Mouse (Mus musculus): ENCODE data around the gene B4galt1.

B4galt1 gene

DNA sequence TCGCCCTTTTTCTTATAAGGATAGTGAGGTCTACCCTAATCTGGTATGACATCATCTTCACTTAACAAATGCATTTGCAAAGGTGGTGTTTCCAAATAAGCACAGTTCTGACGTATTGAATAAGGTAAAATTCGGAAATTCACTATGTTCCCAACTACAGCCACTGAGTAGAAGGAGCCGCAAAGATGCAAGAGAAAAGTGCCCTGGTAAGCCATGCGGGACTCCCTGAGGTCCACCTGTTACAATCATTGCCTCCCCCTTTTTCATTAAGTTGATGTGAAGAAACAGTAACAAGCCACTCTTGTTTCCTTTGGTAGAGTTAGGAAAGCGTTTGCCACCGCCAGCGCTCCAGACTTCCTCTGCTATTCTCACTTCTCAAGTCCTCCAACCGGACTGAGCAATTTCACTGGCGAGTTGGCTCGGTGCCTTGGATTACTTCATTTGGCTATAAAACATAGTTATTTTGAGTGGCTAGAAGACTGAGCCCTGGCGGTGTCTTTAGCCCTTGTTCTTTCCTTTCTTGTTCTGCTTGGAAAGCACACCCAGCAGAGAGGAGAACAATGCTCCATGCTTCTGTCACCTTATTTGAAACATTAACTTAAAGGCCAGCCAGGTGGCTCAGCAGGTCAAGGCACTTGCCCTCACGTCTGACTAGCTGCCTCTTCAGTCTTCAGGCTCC lies 14.9 kb upstream of the B4galt1 start:
- DNase-seq: peak; percentile 57 to 73

DNA sequence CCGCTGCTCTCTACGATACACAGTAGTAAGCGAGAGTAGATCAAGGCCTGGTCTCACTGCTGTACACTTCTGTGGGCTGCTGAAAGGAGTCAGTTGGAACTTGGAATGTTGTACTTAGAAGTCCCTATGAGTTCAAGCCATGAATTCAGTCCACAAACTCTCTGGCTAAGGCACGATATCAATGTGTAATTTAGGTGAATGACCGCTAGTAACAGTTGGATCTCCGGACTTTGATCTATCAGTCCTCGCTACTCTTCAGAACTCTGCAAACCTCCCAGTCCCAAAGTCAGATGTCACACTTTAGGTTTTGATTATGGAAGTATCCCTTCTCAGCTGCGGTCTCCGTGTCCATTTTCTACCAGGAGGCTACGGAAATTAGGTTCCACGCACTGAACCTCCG lies 10.6 kb upstream of the B4galt1 start:
- DNase-seq: no peak

DNA sequence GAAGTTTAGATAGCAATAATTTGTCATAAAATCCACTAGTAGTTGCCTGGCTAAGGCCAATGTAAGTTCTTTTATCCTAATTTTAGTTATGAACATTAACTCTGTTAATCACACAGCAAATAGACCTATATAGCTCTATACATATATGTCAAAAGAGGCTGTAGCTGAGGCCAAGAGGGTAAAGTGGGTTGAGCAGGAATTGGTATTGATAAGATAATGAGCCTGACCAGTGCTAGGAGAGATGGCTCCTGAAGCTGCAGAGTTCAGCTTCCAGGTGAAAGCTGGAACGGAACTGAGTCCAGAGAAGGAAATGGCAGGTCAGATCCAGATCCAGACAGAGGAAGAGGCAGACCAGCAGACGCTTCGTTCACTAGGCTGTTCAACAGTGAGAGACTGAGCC lies 9.5 kb upstream of the B4galt1 start:
- DNase-seq: no peak

DNA sequence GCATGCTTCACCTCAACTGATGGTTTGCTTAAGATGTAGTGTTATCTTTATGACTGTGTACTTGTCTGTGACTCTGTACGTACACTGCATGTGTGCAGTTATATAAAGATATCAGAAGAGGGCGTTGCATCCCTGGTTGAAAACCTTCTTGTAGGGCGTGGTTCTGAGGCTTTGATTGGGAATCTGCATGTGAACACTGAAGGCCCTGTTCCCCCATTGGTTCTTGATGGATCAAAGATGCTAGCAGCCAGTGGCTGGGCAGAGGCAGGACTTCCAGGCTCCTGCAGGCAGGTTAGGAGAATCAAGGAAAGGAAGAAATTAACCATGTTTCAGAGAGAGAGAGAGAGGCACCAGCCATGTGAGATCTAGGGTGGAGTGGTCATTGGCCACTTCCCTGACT lies 7.3 kb upstream of the B4galt1 start:
- DNase-seq: no peak

DNA sequence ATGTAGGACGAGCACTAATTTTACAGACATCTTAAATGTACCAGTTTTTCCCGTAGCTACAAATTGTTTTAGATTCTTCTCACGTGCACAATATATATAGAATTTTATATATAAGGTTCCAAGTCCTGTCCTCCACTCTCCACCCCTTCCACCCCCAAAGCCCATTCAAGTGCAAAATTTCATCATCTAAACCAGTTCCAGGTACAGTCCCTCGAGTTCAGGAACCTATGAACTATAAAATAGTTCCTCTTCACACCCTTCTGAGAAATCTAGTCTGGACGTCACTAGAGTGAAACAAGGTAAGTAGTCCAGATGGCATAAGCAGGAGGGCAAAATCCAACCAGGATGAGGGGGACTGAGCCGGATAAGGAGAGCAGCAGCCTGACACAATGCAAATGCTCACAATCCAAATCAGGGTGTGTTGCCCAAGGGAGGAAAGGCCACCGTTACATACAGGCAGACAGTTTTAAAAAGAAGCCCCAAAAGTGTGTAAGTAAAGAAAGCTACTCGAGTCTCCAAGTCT lies 4.1 kb upstream of the B4galt1 start:
- no peak for DNase-seq

DNA sequence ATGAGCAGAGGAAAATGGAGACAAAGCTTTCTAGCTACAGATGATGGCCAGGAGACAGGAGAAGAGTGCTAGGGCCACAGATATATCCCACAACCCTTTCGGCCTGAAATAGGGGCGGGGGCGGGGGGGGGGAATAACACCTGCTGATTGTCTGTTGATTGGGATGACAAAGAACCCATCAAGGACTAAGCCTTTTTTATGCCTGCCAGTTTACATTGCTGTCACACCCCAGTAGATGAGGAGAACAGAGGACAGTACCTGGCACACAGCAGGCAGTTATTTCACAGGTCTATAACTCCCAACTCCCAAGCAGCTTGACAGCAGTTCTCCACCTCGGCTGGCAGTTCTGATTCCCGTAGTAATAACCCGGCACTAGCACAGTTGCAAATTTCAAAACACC lies 2.8 kb upstream of the B4galt1 start:
- DNase-seq: no peak

DNA sequence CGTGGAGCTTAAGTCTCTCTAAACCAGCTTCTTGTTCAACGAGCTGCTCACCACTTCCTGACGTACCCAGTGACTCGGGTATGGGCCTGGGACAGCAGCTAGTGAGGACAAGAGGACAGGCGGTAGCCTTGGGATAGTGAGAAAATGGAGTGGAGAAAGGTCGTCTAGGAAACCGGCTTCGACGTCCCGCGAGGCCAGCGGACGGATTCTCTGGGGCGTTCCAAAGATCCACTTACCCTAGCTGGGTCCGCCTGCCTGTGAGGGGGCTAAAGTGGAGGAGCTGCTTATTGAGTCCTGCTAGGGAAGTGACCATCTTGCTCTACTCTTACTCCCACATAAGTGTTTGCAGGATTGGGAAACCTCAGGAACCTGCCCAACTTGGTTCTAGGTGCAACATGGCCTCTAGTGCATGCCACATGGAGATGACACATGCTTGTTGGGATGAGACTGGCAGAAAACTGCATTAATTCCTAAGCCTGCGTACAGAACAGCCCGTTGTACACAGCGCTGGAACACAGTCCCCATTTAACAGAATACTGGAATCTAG lies 655 bp upstream of the B4galt1 start:
- no peak for DNase-seq

DNA sequence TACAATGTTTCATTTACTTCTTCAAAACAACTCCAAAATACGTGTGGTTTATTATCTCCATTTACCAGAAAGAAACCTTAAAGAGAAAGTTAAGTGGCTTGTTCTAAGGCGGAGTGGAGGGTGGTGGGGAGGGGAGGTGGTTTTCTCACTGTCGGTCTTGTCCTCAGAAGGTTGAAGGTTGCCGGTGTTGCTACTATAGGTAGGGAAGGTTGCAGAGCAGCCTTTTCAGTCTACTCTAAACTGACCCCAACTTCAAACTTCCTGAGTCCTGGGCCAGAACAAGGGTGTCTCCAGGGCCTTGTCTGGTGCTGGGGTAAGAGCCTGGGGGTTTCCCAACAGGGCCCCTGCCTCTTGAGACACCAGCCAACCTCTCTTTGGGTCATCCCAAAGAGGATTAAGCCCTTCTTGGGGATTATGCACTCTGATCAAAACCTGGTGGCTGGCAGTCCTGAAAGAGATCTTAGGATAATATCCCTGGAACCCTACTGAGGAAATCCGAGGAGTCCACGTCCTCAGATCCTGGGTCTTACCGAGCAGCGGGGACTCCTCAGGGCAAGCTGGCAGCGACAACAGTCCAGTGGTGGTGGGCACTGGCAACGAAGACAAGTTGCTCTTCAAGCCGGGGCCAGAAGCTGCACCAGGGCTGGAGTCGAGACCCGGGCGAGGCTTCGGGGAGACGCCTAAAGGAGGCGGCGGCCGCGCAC lies 792 bp downstream of the B4galt1 start:
- no peak for DNase-seq

GRCm38 (mm10) chr4:40852249-40852781 lies 1.5 kb downstream of the B4galt1 start:
- no peak for DNase-seq

DNA sequence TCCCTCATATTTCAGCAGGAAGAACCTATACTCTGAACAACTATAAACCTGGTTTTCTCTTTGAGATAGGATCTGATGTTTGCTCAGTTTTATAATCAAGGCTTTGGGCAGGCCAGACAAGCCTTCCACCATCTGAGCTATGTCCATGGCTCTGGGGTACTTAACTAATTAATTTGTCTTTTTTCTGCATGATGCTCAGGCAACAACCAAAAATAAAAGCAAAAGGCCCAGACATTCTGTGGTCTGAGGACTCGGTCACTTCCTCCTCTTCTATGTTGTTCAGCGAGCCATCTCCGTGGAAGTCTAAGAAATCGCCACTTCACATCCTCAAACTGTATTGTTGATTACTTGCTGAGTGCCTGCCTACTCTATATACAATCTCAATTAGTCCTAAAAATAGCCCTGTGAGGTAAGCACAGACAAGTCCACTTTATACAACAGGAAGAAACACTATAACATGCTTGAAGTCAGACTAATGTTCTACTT lies 2.0 kb downstream of the B4galt1 start:
- no peak for DNase-seq

DNA sequence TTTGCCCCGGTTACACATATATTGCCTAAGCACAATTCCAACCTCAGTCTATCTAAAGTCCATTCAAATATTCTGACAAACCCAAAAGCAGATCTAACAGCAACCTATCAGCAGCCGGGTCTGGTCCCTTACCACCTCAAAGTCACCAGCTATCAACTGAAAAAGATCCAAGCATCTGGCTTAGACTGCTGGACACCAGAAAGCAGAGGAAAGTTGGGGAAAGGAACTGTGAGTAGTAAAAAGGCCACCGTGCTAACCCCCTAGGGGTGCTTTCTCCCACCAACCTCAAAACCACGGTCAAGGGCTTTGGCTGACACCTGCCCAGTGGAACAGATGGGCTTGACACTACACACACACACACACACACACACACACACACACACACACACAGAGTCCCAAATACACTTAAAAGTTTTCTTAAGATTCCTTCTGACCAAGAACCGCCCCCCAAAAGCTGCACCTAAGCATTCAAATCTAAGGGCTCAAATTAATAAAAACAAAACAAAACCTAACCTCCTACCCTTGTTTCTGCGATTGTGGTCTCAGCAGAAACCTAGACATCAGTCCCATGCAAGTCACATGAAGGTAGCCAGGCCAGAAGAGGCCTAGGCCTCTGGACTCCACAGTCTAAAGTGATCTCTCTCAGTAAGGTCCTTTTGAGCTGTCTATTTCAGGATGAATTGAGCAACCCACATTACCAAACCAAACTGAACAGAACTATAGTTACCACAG lies 2.6 kb downstream of the B4galt1 start:
- DNase-seq: no peak

DNA sequence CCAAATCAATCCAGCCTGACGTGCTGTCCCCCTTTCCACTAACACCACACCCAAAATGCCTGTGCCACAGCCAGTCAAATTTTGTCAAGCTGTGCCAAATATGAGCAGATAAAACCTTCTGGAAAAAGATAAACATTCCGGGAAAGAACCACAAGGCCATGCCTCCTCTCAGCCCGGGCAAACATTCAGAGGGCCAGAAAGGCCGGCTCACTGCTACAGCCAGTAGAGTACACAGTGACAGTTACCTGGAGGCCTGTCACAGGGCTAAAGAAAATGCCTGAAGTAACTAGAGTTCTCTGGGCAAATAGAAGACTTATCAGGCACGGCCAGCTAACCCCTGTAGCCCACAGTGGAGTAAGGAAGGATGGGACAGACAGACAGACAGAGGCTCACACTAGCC lies 3.2 kb downstream of the B4galt1 start:
- DNase-seq: no peak

- no peak for DNase-seq
Measured at GRCm38 (mm10) chr4:40849518-40849917, 4.3 kb downstream of the B4galt1 start.

- DNase-seq: no peak
Measured at GRCm38 (mm10) chr4:40848246-40848645, 5.6 kb downstream of the B4galt1 start.

DNA sequence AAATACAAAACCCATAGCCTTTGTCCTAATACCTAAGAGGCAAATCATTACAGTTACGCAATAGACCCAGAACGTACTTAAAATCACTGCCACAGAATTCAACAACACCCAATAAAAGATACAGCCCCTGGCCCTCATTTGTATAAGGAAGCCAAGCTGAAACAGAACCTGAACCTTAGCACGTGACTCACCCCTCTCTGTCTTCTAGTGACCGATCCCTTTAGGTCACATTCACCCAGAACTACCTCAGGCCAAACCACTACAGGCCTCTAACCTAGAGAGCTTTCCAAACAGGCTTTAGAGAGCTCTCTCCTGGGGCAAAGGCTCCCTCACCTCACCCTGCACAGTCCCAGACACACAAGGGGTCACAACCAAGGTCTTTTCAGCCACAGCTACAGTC lies 6.6 kb downstream of the B4galt1 start:
- DNase-seq: no peak

DNA sequence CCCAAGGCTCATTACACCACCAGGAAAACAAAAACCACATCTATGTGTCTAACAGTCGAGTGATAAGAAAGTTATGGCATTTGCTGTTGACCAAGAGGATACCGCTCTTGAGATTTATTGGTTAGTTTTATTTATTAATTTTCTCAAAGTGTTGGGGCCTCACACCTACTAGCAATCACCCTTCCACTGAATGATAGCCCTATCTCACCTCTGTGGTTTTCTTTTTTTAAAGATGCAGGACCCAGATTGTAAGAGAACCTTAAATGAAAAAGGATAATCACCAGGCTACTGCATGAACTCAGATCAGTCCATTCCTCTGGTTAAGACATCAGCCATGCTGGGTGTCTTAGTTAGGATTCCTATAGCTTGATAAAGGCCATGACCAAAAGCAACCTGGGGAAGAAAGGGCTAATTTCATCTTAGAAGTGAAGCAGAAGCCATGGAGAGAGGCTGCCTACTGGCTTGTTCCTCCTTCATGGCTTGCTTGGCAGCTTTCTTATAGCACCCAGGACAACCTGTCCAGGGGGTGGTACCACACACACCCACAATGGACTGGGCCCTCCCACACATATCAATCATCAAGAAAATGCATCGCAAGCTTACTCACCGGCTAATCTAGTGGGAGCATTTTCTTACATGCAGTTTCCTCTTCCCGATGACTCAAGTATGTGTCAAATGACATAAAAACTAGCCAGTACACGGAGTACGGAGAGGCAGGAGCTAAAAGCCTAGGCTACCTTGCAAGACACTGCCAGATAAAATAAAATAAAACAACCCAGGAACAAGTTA lies 7.5 kb downstream of the B4galt1 start:
- no peak for DNase-seq

DNA sequence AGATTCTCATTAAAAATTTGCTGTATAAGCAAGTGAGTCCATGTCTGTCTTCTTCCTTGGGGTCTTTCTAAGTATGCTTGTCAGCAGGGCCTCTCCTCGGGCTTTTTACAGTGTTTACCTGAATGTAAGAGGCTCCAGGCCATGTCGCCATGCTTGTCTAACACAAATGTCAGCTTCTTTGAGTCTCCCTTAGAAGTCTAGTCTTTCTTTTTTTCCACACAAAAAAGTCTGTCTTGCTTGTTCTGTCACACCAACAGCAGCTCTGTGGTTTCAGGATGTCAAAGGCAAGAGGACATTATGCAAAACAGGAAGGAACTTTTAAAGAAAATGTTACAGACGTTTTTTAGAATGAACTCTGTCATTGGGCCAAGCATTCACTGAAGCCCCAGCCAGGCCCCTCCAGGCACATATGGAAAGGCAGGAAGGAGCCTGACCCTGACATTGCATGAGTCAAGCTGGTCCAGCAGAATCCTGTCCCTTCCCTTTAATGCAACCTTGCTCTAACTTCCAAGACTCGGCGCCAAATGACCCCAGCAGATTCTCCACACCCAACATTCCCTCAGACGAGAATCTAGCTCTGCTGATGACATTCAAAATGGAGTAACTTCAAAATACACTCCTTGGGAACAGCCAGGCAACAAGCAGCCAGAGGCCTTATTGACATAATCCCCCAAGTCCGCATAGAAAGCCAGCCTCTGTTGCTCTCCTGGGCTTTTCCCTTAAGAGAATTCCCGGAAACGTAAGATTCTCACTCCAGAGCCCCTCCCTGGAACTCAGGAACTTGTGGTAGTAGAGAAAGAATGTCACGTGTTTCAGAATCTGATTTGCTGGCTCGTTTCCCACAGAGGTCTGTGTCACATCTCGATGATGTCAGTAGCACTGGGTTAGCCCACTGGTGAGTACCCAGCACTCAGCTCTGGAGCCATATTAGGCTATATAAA lies 8.7 kb downstream of the B4galt1 start:
- DNase-seq: no peak

DNA sequence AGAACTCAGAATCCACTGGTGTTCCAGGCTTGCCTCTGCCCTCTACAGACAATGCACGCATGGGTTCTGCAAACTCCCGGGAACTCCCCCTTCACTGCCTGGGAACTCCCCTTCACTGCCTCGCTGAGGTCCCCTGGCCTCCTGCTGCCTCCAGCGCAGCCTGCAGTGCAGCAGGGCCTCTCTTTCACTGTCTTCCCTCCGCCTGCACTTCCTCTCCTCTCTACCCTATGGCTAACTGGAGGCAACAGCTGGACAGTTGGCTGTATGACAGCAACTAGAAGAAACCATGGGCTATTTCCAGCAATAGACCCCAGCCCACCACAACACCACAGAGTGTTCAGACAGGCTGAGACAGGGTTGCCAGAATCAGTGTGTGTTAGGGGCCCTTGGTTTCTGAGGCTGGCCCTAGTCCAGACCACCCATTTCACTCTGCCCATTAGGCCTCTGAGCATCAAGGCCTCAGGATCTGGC lies 9.5 kb downstream of the B4galt1 start:
- DNase-seq: no peak

DNA sequence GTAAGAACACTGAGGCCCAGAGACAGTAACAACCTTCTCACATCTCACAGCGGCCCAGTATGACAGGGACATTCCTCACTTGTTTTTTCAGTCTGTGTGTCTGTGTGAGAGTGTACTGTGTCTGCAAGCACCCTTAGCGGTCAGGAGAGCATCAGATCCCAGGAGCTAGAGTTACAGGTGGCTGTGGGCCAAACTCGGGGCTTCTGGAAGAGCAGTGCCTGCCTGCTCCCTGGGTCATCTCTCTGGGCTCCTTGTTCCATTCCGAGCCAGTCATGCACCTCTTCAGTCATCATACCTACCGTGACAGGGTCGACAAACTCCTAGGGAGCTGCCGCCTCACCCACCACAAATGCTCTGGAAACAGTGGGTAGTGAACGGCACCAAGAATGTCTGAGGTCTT lies 10.1 kb downstream of the B4galt1 start:
- DNase-seq: no peak

DNA sequence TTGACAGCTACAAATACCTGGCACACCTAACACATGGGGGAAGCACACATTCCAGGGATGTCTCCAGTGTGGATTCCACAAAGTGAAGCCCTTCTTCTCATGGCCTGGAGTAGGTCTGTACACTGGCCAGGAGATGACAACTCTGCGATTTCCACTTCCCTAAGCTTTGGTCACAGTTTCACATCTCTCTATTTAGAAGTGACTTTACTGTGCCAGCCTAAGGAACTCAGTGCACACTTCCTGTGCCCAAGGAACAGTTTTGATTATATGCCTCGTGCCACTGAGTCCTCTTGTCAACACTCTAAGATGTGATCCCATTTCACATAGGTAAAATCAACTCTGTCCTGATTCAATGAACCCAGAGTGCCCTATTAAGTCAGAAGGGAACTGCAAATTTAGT lies 13.4 kb downstream of the B4galt1 start:
- no peak for DNase-seq

DNA sequence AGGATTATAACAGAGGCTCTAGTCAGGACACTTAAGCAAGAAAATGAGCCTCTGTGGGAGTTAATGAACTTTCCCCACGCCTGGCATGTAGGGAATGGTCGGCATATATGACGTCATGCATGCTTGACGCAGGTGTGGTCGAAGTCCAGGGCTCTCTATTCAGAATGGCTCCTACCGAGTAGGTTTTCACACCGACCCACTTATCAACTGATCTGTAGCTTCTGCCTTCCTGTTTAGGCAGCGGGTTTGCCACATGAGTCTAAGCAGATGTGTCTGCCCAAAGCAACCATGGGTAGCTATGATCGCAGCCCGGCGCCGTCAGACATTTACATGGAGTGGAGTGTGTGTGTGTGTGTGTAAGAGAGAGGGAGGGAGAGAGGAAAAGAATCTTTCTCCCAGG lies 14.6 kb downstream of the B4galt1 start:
- no peak for DNase-seq
